Mouse (Mus musculus) liver, adult 2 months (tissue): ENCODE measurements around the gene Tmbim1. TPM values are rescaled to one million over a fixed set of nuclear protein-coding genes. Genes with fewer than 3 reads are reported as not detected.
A peak's percentile ranks its signal among the peaks of the same experiment; 100 is the strongest.

Experiments used
- DNase-seq: peaks from one replicate; pipeline ENCODE4 v3.0.0-alpha.2; 2011; ENCODE audit warnings: low read depth, low spot score; ENCODE audit errors: extremely low read depth
- H3K27ac ChIP-seq: fragments of 200-500 bp; replicated peaks from 2 replicates; pipeline ENCODE4 v1.5.1; 2012; ENCODE audit warnings: low read depth, mild to moderate bottlenecking, control low read depth, inconsistent platforms, low read length; ENCODE audit not compliant: insufficient read depth
- H3K27me3 ChIP-seq: fragments of 200-500 bp; 2 replicates; pipeline ENCODE4 v1.6.1; 2012; ENCODE audit warnings: mild to moderate bottlenecking, moderate library complexity, low read length, inconsistent platforms; ENCODE audit not compliant: control insufficient read depth, insufficient read depth
- H3K36me3 ChIP-seq: fragments of 200-500 bp; 2 replicates; pipeline ENCODE4 v1.6.1; 2012; ENCODE audit warnings: low read length, inconsistent platforms; ENCODE audit not compliant: control insufficient read depth, insufficient read depth
- H3K4me1 ChIP-seq: fragments of 200-500 bp; 2 replicates; pipeline ENCODE4 v1.6.1; 2011; ENCODE audit warnings: low read length; ENCODE audit not compliant: control insufficient read depth, insufficient read depth
- H3K4me3 ChIP-seq: fragments of 200-500 bp; 2 replicates; pipeline ENCODE4 v1.5.1; 2011; ENCODE audit warnings: low read depth, mild to moderate bottlenecking, control low read depth, low read length, moderate library complexity; ENCODE audit not compliant: insufficient read depth
- H3K79me2 ChIP-seq: fragments of 200-500 bp; 2 replicates; pipeline ENCODE4 v1.6.1; 2012; ENCODE audit warnings: inconsistent platforms, mild to moderate bottlenecking, low read length, moderate library complexity; ENCODE audit not compliant: control insufficient read depth, insufficient read depth
- H3K9ac ChIP-seq: fragments of 200-500 bp; 2 replicates; pipeline ENCODE4 v1.6.1; 2012; ENCODE audit warnings: low read depth, mild to moderate bottlenecking, control low read depth, inconsistent platforms, low read length
- CTCF ChIP-seq: fragments of 200-500 bp; IDR thresholded peaks from 2 replicates; pipeline ENCODE4 v1.5.1; 2011; ENCODE audit warnings: low read depth, low read length, control low read depth
- POLR2A ChIP-seq: fragments of 200-500 bp; IDR thresholded peaks from 2 replicates; pipeline ENCODE4 v1.6.1; 2011; ENCODE audit warnings: low read length, control low read depth; ENCODE audit not compliant: insufficient read depth; ENCODE audit errors: extremely low read depth
- WGBS: fragments of 180-500 bp; shearing (Covaris S2); methylation state at CpG from one replicate; pipeline ENCODE4 v1.1.7; 2018; 5-methylcytosine and 5-hydroxymethylcytosine counted together
- polyA plus RNA-seq: library from polyadenylated mRNA; depleted of rRNA; stranded (reverse); fragments of >200 nt; gene quantifications from 2 replicates; pipeline ENCODE4 v1.2.3, GENCODE M21; 2012
- total RNA-seq: library from RNA; depleted of rRNA; stranded (reverse); fragments of >200 nt; gene quantifications from 2 replicates; pipeline ENCODE4 v1.2.3, GENCODE M21; 2014

The Tmbim1 gene
- total and polyA plus RNA-seq, 2 experiments = 26.1 to 101 TPM

GRCm38 (mm10) chr1:74318711-74319110, 13.3 kb upstream of the Tmbim1 start:
- 21% methylated on average over 3 of the region's 3 CpGs for WGBS
- DNase-seq = peak; percentile 51

DNA sequence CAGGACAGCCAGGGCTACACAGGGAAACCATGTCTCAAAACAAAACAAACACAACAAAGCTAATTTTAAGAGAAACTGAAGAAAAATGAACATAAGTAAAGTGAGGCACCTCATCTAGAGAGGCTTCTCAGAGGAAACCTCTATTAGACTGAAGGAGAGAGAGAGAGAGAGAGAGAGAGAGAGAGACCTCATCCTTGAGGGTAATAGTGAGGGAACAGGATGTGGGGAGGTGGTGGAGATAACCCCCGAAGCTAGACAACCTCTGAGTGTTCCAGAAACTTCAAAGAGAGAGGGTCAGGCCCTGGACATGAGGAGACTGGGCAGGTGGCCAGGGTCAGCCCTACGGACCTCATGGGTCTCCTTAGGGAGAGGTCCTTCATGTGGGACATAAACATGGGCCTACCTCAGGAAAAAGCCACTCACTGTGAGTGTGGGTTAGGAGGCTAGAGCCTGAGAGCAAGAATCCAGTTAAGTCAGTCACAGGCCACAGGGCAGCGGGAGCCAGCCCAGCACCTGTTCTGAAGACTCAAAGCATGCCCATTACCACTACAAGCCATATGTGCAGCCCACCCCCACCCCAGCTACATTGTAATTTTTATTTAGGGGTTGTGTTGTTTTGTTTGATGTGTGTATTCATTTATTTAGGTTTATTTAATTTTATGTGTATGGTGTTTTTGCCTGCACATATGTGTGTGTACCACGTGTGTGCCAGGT, 10.8 kb upstream of the Tmbim1 start:
- no peak overlapping the region for H3K9ac ChIP-seq
- no peaks in the 10 kb centered on the region for H3K79me2 ChIP-seq
- DNase-seq = no peak
- no peak for TF ChIP-seq CTCF
- no peak for TF ChIP-seq POLR2A
- H3K27ac ChIP-seq = no peak overlapping the region
- H3K4me1 ChIP-seq = peaks cover 6% of the 10 kb centered on the region; the same call in 1 of the 2 replicates
- 76% methylated on average over 4 of the region's 4 CpGs for WGBS
- no peak overlapping the region for H3K4me3 ChIP-seq
- H3K36me3 ChIP-seq = no peaks in the 10 kb centered on the region
- H3K27me3 ChIP-seq = no peaks in the 10 kb centered on the region

More at GRCm38 (mm10) chr1:74318711-74319110, 13.3 kb upstream of the Tmbim1 start:
- Histone ChIP-seq H3K79me2 (no peaks in the 10 kb centered on the region), H3K4me1 (peaks cover 6% of the 10 kb centered on the region; the same call in 1 of the 2 replicates), H3K27me3 (no peaks in the 10 kb centered on the region), H3K27ac (no peak overlapping the region), H3K4me3 (no peak overlapping the region), H3K36me3 (no peaks in the 10 kb centered on the region), H3K9ac (no peak overlapping the region)
- TF ChIP-seq POLR2A = no peak
- no peak for TF ChIP-seq CTCF

GRCm38 (mm10) chr1:74314796-74315195, 9.4 kb upstream of the Tmbim1 start:
- no peak overlapping the region for H3K4me3 ChIP-seq
- H3K27me3 ChIP-seq = no peaks in the 10 kb centered on the region
- H3K9ac ChIP-seq = no peak overlapping the region
- no peak overlapping the region for H3K27ac ChIP-seq
- WGBS = 84% methylated on average over 3 of the region's 3 CpGs
- no peaks in the 10 kb centered on the region for H3K36me3 ChIP-seq
- DNase-seq = no peak
- H3K4me1 ChIP-seq = peaks cover 6% of the 10 kb centered on the region; the same call in 1 of the 2 replicates
- no peak for TF ChIP-seq CTCF
- TF ChIP-seq POLR2A = no peak
- H3K79me2 ChIP-seq = no peaks in the 10 kb centered on the region

GRCm38 (mm10) chr1:74313049-74313692, 7.7 kb upstream of the Tmbim1 start:
- Histone ChIP-seq H3K79me2 (no peaks in the 10 kb centered on the region), H3K4me1 (no peaks in the 10 kb centered on the region; the same call in 1 of the 2 replicates), H3K27ac (no peak overlapping the region), H3K4me3 (no peak overlapping the region), H3K36me3 (no peaks in the 10 kb centered on the region), H3K27me3 (no peaks in the 10 kb centered on the region), H3K9ac (no peak overlapping the region)
- TF ChIP-seq POLR2A = no peak
- TF ChIP-seq CTCF = peak; percentile 54
- WGBS = 2% methylated on average over 3 of the region's 3 CpGs
- peak; percentile 84 for DNase-seq

DNA sequence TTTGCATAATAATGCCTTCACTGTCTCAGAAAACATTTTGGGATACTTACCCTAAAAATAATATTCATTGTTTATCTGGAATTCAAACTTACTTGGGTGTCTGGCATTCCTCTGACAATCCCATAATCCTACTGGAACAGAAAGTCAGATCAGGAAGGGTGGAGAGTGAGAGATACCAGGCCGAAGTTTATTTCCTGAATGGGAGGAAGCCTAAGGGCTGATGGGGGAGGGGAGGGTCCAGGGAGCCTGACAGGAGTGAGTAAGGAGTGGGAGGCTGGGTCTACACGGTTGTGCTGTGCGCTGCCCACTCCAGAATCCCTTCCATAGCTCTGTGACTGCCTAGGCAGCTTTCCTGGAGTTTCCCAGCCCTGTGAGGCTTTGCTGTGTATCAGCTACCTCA, 4.3 kb upstream of the Tmbim1 start:
- 38% methylated on average over 3 of the region's 3 CpGs for WGBS
- no peak for TF ChIP-seq CTCF
- no peak for TF ChIP-seq POLR2A
- peak overlapping the region; percentile 1; the same call in 1 of the 2 replicates for H3K27ac ChIP-seq

More for the DNA sequence above, 4.3 kb upstream of the Tmbim1 start:
- H3K36me3 ChIP-seq = no peaks in the 10 kb centered on the region
- H3K4me3 ChIP-seq = no peak overlapping the region
- H3K27me3 ChIP-seq = no peaks in the 10 kb centered on the region
- no peaks in the 10 kb centered on the region for H3K79me2 ChIP-seq
- no peak overlapping the region for H3K9ac ChIP-seq
- peaks cover 10% of the 10 kb centered on the region for H3K4me1 ChIP-seq
- no peak for DNase-seq
